Mouse (Mus musculus) hindbrain, embryonic 12.5 days (tissue): ENCODE results near the gene Nfatc3. TPM values are rescaled to one million over a fixed set of nuclear protein-coding genes. Genes with fewer than 3 reads are reported as not detected.

Source experiments
- ATAC-seq: fragments of 200-750 bp; cut with Nextera tagmentation; 2 replicates; pipeline ENCODE4 v1.8.0; 2017; ENCODE audit warnings: moderate TSS enrichment; ENCODE audit not compliant: low FRiP score
- H3K27ac ChIP-seq: fragments of 300-500 bp; sonication (generic); 2 replicates; pipeline ENCODE4 v1.5.1; 2016; ENCODE audit warnings: mild to moderate bottlenecking
- H3K27me3 ChIP-seq: fragments of 300-500 bp; sonication (generic); 2 replicates; pipeline ENCODE4 v1.6.1; 2016; ENCODE audit warnings: mild to moderate bottlenecking
- H3K36me3 ChIP-seq: fragments of 300-500 bp; sonication (generic); 2 replicates; pipeline ENCODE4 v1.6.1; 2016; ENCODE audit warnings: mild to moderate bottlenecking
- H3K4me1 ChIP-seq: fragments of 300-500 bp; sonication (generic); 2 replicates; pipeline ENCODE4 v1.6.1; 2016
- H3K4me2 ChIP-seq: fragments of 300-500 bp; sonication (generic); replicated peaks from 2 replicates; pipeline ENCODE4 v1.6.1; 2016; ENCODE audit warnings: mild to moderate bottlenecking
- H3K4me3 ChIP-seq: fragments of 300-500 bp; sonication (generic); 2 replicates; pipeline ENCODE4 v1.5.1; 2016; ENCODE audit warnings: mild to moderate bottlenecking
- H3K9ac ChIP-seq: fragments of 300-500 bp; sonication (generic); 2 replicates; pipeline ENCODE4 v1.6.1; 2016; ENCODE audit warnings: mild to moderate bottlenecking, moderate library complexity
- H3K9me3 ChIP-seq: fragments of 300-500 bp; sonication (generic); replicated peaks from 2 replicates; pipeline ENCODE4 v1.6.1; 2016; ENCODE audit warnings: mild to moderate bottlenecking
- WGBS: fragments of 180-500 bp; shearing (Covaris S2); methylation state at CpG from one replicate; pipeline ENCODE4 v1.1.7; 2016; 5-methylcytosine and 5-hydroxymethylcytosine counted together
- polyA plus RNA-seq: library from polyadenylated mRNA; unstranded; fragments of >200 nt; fragmentation: Nextera tagmentation; extraction: Ambion mirVana; gene quantifications from 2 replicates; pipeline ENCODE4 v1.2.1, GENCODE M21; 2016

The Nfatc3 gene
- polyA plus RNA-seq, 1 experiment from 2014 or later = 6.7 TPM

DNA sequence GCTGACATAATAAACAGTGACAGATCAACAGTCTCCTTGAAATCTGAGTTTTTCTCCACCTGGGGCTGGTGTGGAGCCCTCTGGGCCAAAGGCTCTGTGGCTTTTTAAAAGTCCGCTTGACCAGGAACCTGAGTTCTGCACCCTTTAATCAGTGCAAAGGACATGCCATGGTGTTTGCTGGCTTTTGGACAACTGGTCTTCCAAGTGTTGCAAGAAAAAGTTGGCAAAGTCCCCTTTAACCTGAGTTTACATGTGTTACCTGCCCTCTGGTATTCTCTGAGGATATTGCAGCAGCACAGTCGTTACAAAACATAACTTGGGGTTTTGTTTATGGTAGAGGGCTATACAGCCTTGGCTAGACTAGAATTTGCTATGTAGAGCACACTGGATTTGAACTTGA is 71.9 kb downstream of the Nfatc3 start:
- H3K4me1 ChIP-seq = peaks cover under 1% of the 10 kb centered on the region
- H3K4me2 ChIP-seq = no peak overlapping the region
- no peak for ATAC-seq
- 87% methylated on average over 2 of the region's 2 CpGs for WGBS
- H3K27ac ChIP-seq = no peak overlapping the region
- H3K9ac ChIP-seq = no peak overlapping the region
- peaks cover 31% of the 10 kb centered on the region for H3K27me3 ChIP-seq
- no peaks in the 10 kb centered on the region for H3K9me3 ChIP-seq
- H3K36me3 ChIP-seq = peaks cover 35% of the 10 kb centered on the region
- H3K4me3 ChIP-seq = no peak overlapping the region

DNA sequence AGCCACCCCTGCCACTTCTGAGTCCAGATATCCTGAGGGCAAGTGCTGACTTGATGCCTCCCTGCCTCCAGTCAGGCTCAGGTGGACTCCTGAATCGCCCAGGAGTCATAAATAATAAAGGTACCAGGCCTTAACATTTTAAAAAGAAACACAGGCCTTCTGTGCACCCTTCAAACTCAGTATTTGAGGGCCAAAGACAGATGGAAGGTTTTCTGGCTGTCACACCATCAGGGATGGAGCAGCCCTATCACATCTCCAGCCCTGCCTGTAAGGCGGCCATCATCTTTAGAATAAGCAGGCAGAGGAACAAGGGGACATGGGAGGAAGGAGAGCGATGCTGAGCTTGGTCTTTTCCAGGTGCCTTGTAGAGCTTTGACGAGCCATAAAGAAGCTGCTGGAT is 72.4 kb downstream of the Nfatc3 start:
- H3K4me2 ChIP-seq = no peak overlapping the region
- H3K9ac ChIP-seq = no peak overlapping the region
- peaks cover 6% of the 10 kb centered on the region for H3K4me1 ChIP-seq
- no peak for ATAC-seq
- peaks cover 36% of the 10 kb centered on the region for H3K27me3 ChIP-seq
- H3K9me3 ChIP-seq = no peaks in the 10 kb centered on the region
- H3K4me3 ChIP-seq = no peak overlapping the region
- peaks cover 35% of the 10 kb centered on the region for H3K36me3 ChIP-seq
- no peak overlapping the region for H3K27ac ChIP-seq
- 92% methylated on average over 4 of the region's 4 CpGs for WGBS

DNA sequence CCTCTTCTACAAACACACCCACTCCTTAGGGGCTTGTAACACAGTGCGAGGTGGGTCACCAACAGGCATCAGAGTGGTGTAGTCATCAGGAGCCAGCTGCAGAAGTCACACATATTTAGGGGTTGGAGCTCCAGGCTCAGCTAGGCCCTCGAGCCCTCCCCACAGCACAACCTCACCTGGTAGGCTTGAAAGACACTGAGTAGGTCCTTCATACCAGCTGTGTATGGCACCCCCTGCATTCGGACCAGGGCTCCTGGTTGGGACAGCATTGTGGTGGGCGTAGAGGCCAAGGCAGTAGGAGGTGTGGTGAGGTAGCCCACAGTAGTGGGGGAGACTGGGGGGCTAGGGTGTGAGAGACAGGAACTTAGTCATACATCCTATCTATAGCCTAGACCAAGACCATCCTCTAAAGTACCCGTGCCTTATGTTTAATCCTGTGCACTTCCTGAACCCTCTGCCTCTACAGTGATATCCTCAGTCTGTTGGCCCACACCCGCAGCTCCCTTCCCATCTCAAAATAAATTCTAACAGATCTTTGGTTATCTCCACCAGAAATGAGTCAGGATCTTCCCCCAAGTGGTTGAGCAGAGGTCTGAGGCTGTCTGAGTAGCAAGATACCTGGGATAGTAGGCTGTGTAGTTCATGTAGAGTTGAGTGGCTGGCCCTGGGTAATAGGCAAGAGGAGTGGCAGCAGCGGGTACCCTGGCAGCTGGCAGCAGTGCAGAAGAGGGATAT is 73.0 kb downstream of the Nfatc3 start:
- no peak overlapping the region for H3K4me3 ChIP-seq
- no peak for ATAC-seq
- peaks cover 12% of the 10 kb centered on the region for H3K4me1 ChIP-seq
- 94% methylated on average over 7 of the region's 7 CpGs for WGBS
- H3K36me3 ChIP-seq = peaks cover 35% of the 10 kb centered on the region
- H3K4me2 ChIP-seq = no peak overlapping the region
- H3K27ac ChIP-seq = no peak overlapping the region
- peaks cover 42% of the 10 kb centered on the region for H3K27me3 ChIP-seq
- H3K9me3 ChIP-seq = no peaks in the 10 kb centered on the region
- no peak overlapping the region for H3K9ac ChIP-seq

DNA sequence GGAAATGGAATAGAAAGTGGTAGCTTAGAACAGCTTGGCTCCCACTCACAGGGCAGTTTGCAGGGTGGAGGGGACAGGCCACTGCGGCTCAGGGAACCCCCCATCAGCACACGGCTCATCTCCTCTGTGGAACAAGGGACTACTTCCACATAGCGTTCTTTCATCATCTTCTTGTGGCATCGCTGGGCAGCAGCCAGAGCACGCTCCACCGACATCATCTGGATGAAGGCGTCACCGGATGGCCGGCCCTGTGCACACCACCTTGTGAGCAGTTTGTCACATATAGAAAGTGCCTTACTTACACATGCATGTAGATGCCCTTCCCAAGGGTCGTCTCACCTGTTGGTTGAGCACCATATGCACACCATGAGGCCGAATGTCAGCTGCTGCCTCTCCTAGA is 73.7 kb downstream of the Nfatc3 start:
- Histone ChIP-seq H3K27me3 (peaks cover 49% of the 10 kb centered on the region), H3K9me3 (no peaks in the 10 kb centered on the region), H3K27ac (no peak overlapping the region), H3K36me3 (peaks cover 35% of the 10 kb centered on the region), H3K4me1 (peaks cover 19% of the 10 kb centered on the region), H3K4me2 (no peak overlapping the region), H3K9ac (no peak overlapping the region), H3K4me3 (no peak overlapping the region)
- WGBS = 90% methylated on average over 11 of the region's 11 CpGs
- no peak for ATAC-seq

DNA sequence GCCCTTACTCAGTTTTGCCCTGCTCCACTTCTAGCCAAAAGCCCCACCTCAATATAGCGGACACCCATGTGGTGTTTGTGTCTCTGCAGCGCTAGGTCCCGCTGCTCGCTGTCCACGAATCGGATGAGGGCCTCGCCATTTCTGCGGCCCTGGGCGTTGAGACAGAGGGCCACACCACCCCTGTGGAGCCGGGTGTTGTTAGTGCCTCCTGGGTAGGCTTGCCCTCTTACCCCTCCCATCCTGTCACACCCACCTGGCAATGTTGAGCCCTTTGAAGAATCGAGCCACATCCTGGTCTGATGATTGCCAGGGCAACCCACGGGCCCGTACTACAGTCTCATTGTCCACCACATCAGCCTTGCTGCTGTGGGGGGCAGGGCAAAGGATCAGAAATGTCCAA is 74.9 kb downstream of the Nfatc3 start:
- Histone ChIP-seq H3K4me2 (no peak overlapping the region), H3K27me3 (peaks cover 61% of the 10 kb centered on the region), H3K9me3 (no peaks in the 10 kb centered on the region), H3K4me3 (no peak overlapping the region), H3K27ac (no peak overlapping the region), H3K4me1 (peaks cover 27% of the 10 kb centered on the region), H3K36me3 (peaks cover 35% of the 10 kb centered on the region), H3K9ac (no peak overlapping the region)
- ATAC-seq = no peak
- WGBS = 71% methylated on average over 13 of the region's 13 CpGs

DNA sequence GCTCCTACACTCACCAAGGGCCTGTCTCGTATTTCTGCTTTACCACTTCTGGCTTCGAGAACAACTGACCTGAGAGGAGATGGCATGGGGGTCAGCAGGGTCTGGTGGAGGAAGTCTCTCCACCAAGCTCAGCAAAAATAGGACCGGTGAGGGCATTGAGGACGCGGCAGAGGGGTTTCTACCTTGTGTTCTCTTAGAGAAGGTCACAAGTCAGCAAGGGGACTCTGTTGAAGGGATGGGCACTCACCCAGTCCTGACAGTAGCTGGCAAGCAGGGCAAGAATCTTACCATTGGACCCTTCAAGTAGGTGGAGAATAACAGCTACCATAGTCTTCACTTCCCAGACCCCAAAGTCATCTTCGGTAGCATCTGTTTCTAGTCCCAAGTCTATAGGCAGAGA is 75.3 kb downstream of the Nfatc3 start:
- Histone ChIP-seq H3K36me3 (peaks cover 31% of the 10 kb centered on the region), H3K4me2 (no peak overlapping the region), H3K9me3 (no peaks in the 10 kb centered on the region), H3K27ac (no peak overlapping the region), H3K4me1 (peaks cover 27% of the 10 kb centered on the region), H3K27me3 (peaks cover 65% of the 10 kb centered on the region), H3K9ac (no peak overlapping the region), H3K4me3 (no peak overlapping the region)
- no peak for ATAC-seq
- 71% methylated on average over 6 of the region's 6 CpGs for WGBS

DNA sequence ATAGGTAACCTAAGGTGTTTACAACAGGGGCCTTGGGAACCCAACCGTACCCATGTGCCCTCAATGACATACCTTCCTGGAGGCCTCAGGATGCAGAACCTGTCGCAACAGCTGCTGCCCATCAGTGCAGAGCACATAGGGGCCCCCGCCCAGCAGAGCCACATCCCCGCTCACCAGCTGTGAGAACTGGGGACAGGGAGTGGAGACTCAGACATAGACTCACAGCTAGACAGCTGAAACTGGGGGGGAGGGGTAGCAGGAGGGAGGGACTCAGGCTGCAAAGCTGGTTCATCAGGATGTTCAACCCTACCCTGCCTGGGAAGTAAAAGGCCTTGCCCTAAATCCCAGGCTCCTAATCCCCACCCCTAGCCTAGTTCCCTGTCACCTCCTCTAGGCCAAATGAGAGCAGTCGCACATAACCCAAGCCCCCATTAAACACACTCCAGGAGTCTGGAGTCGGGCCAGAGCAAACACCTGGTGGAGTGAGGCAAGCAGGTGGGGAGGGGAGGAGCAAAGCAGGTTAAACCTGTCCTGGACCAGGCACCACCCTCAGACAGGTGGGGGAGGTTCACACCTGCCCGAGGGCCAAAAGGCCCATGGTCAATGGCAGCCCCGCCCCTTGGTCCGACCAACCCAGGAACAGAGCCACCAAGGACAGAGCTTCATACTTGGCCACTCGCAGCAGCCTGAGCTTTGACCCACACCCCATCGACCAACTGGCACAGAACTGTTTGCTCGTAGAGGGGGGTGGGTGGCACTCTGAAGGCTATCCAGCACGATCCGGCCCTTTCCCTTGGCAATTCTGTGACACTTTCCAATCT is 76.3 kb downstream of the Nfatc3 start:
- no peak overlapping the region for H3K27ac ChIP-seq
- ATAC-seq = no peak
- H3K27me3 ChIP-seq = peaks cover 75% of the 10 kb centered on the region
- H3K4me2 ChIP-seq = no peak overlapping the region
- H3K4me1 ChIP-seq = peaks cover 27% of the 10 kb centered on the region
- H3K9me3 ChIP-seq = no peaks in the 10 kb centered on the region
- no peak overlapping the region for H3K9ac ChIP-seq
- peaks cover 24% of the 10 kb centered on the region for H3K36me3 ChIP-seq
- 19% methylated on average over 14 of the region's 14 CpGs for WGBS
- no peak overlapping the region for H3K4me3 ChIP-seq

DNA sequence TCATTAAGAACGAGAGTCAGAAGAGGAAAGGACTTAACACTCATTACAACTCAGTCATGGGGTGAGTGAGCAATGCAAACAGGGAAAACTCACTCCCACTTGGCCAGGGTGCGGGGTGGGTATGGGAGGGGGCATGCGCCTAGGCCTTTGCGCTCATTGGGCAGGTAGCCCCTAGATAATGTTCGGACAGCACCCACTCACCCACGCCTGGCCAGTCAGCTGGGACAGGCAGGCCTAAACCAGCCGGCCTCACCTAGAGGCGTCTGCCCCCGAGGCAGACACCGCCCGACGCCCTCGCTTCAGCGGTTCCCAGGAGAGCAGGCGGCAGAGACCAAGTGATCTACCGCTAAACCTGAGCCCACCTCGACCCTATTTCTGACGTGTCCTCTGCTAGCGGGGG is 77.0 kb downstream of the Nfatc3 start:
- Histone ChIP-seq H3K4me2 (peak overlapping the region; percentile 76), H3K4me1 (peaks cover 27% of the 10 kb centered on the region), H3K4me3 (no peak overlapping the region), H3K27me3 (peaks cover 81% of the 10 kb centered on the region), H3K27ac (no peak overlapping the region), H3K9me3 (no peaks in the 10 kb centered on the region), H3K36me3 (peaks cover 22% of the 10 kb centered on the region), H3K9ac (no peak overlapping the region)
- ATAC-seq = no peak
- WGBS = 7% methylated on average over 19 of the region's 19 CpGs

DNA sequence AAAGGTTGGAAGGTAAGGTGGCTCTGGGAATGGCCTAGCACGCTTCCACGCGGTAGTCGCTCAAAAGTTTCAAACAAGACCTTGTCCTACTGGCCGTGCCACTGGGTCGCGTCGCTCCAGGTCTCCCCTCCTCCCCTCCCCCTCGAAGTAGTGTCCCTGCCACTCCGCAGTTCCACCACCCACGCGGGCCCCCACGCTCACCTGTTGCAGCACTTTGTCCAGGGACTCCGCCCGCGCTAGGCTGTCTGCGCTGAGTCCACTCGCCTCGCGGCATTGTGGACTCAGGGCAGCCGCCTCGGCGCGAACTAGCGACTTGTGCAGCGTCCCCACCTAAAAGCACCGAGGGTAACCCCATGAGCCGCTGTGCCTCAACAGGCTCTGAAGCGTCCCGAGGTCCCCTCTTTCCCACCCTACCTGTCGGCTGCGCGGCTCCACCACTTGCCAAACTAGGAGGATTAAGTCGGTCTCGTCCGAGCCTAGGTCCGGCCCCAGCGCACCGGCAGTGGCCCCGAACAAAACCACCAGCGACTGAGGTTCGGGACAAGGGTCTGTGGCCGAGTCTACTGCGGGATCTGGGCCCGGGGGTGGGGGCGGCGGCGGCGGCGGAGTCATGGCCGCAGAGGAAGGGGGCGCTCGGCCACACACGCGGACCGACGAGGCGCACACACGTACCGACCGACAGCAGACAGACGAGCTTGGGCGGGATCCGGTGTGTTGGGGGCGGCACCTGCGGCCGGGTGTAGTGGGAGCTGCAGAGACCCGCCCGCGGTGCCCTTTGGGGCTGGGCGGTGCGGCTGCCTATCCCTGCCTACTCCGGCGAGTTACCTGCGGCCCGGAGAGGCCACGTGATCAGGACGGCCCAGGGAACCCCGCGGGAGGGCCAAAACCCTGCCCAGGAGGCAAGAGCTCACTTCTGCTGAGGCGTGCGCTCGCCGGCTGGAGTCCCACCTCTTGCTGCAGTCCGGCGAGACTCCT is 77.8 kb downstream of the Nfatc3 start, which contains the start of gene Esrp2:
Esrp2 (minus strand) TSS at position 819 of the 975 bp plus-strand sequence.
- no peak; the same call in 1 of the 2 replicates for ATAC-seq

DNA sequence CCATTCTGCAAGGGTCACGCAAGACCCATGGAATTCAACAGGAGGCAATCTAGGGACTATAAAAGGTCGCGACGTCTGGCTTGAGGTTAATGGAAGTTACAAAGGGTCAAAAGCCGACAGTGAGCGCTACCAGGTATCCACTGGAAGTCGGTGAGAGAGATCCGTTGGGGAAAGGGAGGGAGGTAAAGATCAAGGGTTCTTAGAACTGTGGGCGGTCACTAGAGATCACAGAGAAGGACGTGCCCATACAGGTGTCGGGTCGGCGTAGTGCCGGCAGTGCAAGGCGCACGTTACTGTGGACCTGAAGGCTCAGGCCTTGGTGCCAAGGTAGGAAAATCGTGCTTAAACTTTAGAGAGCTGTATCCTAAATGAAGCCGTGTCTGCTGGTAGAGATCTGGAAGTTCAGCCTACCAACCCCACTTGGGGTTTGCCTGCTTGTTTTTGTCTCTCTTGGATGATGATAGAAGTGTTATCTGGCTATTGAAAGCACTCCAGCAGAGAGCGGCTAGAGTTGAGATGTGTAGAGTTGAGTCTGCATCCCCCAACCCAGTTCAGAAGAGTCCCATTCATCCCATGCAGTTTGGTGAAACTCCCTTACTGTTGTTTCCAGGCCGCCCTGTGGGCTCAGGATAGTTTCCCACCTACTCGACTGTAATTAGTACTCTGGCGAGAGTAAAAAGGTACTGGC is 78.7 kb downstream of the Nfatc3 start:
- ATAC-seq = no peak
- WGBS = 4% methylated on average over 22 of the region's 22 CpGs

More for the DNA sequence above, 77.8 kb downstream of the Nfatc3 start, which contains the start of gene Esrp2:
- Histone ChIP-seq H3K9ac (peak within 1 kb of the TSS; percentile 48), H3K9me3 (no peaks in the 10 kb centered on the region), H3K4me3 (peak within 1 kb of the TSS; percentile 41), H3K4me1 (peaks cover 29% of the 10 kb centered on the region), H3K27me3 (peaks cover 81% of the 10 kb centered on the region), H3K27ac (no peak within 1 kb of the TSS), H3K36me3 (peaks cover 14% of the 10 kb centered on the region), H3K4me2 (peak within 1 kb of the TSS; percentile 76)
- WGBS = under 1% methylated on average over 83 of the region's 86 CpGs

DNA sequence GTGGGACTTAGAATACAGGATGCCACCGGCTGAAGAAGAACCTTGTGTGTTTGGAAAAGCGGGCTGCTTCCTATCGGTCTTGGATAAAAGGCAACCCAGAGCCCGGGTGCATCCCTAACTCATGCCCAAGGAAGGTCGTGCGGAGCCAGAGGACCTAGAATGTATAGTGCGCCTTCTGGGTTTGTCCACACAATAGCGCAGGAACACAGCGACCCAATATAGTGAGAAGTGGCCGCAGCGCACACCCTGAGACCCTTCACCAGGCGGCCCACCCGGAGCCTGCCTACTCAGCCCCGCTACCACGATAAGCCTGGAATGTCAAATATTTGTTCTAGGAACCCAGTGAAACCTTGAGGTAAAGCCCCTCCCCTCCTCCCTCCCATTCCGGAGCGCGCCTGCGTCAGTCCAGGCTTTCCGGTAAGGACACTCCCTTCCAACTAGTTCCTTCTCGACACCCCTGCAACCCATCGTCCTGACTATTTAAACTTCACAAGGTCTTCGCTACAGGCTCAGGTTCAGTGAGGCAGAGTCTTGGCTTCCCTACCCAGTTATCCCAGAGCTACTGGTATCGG is 79.4 kb downstream of the Nfatc3 start:
- under 1% methylated on average over 24 of the region's 24 CpGs for WGBS
- Histone ChIP-seq H3K36me3 (no peaks in the 10 kb centered on the region), H3K4me3 (peak overlapping the region; percentile 41), H3K9ac (peak overlapping the region; percentile 46; the same call in 1 of the 2 replicates), H3K4me2 (peak overlapping the region; percentile 76), H3K27me3 (peaks cover 75% of the 10 kb centered on the region), H3K27ac (no peak overlapping the region), H3K9me3 (no peaks in the 10 kb centered on the region), H3K4me1 (peaks cover 29% of the 10 kb centered on the region)
- no peak for ATAC-seq

More for the DNA sequence above, 78.7 kb downstream of the Nfatc3 start:
- H3K27ac ChIP-seq = no peak overlapping the region
- H3K4me2 ChIP-seq = peak overlapping the region; percentile 76
- H3K36me3 ChIP-seq = peaks cover 6% of the 10 kb centered on the region
- H3K4me1 ChIP-seq = peaks cover 29% of the 10 kb centered on the region
- peaks cover 78% of the 10 kb centered on the region for H3K27me3 ChIP-seq
- H3K4me3 ChIP-seq = peak overlapping the region; percentile 41
- H3K9me3 ChIP-seq = no peaks in the 10 kb centered on the region
- peak overlapping the region; percentile 46 for H3K9ac ChIP-seq
